Mouse (Mus musculus): ENCODE results near the gene Trp53i11.

GRCm38 (mm10) chr2:93182859-93183258, 4.5 kb upstream of the Trp53i11 start:
- TF ChIP-seq CTCF (IDR thresholded peaks at IDR 0.05; ENCODE audit: borderline replicate concordance, extremely low read depth, insufficient read depth, insufficient read length): no peak
- TF ChIP-seq POLR2A (IDR thresholded peaks at IDR 0.05; ENCODE audit: borderline replicate concordance, extremely low read depth, insufficient read depth, insufficient read length, poor library complexity, severe bottlenecking): no peak
